15 mouse cellular contexts compared by ENCODE assay signal in the genomic region with DNA sequence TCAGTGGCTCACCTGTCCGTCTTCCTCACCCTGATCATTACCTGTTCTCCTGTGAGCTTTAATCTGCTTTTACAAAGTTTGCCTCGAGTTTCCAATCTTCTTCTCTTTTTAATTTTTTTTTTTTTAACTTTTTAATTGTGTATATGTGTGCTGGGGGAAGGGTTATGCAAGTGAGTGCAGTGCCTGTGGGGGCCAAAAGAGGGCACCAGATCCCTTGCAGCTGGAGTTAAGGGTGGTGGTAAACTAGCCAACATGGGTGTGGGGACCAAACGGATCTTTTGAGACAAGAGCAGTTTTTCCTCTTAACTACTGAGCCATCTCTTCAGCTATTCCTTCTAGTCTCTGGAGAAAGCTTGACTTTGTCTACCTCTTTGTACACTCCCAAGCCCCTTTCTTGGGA. TPM values are rescaled to one million over a fixed set of nuclear protein-coding genes. Genes with fewer than 3 reads are reported as not detected.
DNase-seq lines count a peak whose midpoint lies in the region; ATAC-seq and TF ChIP-seq lines count a peak whose summit lies in the region.
"Had no signal": no experiment of that assay in that cellular context is flagged by ENCODE, and none has a peak within 500 bp of the region (broad histone marks: within the 10 kb centered on the region; RNA-seq: fewer than 3 reads in every experiment).

No protein-coding gene starts in this region.

- no peaks in the 10 kb centered on the region for H3K9me3 ChIP-seq in heart, postnatal 0 days (replicated peaks; ENCODE audit: control insufficient read depth, low read length)
- no peaks in the 10 kb centered on the region for H3K9me3 ChIP-seq in midbrain, postnatal 0 days (ENCODE audit: low read length)
- no peaks in the 10 kb centered on the region for H3K9me3 ChIP-seq in midbrain, embryonic 10.5 days (replicated peaks)
- H3K9me3 ChIP-seq in MEL (replicated peaks; ENCODE audit: insufficient read depth, low read length) = no peaks in the 10 kb centered on the region
- H3K9me3 ChIP-seq in heart, embryonic 11.5 days (replicated peaks; ENCODE audit: control insufficient read depth, low read length) = no peaks in the 10 kb centered on the region
- H3K9me3 ChIP-seq: forebrain, embryonic 13.5 days; liver, embryonic 15.5 days; stomach, embryonic 15.5 days had no signal

- peak; percentile 66 for TF ChIP-seq RAD21 in MEL (IDR thresholded peaks at IDR 0.05; ENCODE audit: low read depth, low read length)

- H3K79me2 ChIP-seq in MEL (ENCODE audit: control insufficient read depth, insufficient read depth, low read length, poor library complexity) = no peaks in the 10 kb centered on the region

- H3K4me3 ChIP-seq in heart, postnatal 0 days (ENCODE audit: low read depth, low read length) = no peak overlapping the region
- no peak overlapping the region for H3K4me3 ChIP-seq in midbrain, postnatal 0 days (ENCODE audit: low read depth, low read length)
- H3K4me3 ChIP-seq in midbrain, embryonic 10.5 days = no peak overlapping the region
- H3K4me3 ChIP-seq in MEL (ENCODE audit: control insufficient read depth in 1 of 2, insufficient read depth in 1 of 2, low read depth in 2 of 2, low read length in 2 of 2) = no peak overlapping the region
- no peak overlapping the region for H3K4me3 ChIP-seq in heart, embryonic 11.5 days (ENCODE audit: low read depth, low read length)
- H3K4me3 ChIP-seq: forebrain, embryonic 13.5 days; liver, embryonic 15.5 days; stomach, embryonic 15.5 days had no signal

- no peak for TF ChIP-seq POLR2A in MEL (IDR thresholded peaks at IDR 0.05; ENCODE audit: control insufficient read depth in 1 of 2, insufficient read depth in 1 of 2, low read depth in 1 of 2, low read length in 2 of 2, poor library complexity in 1 of 2)

- WGBS in heart, postnatal 0 days = 70% methylated on average over 3 of the region's 3 CpGs
- WGBS in midbrain, postnatal 0 days = 73% methylated on average over 3 of the region's 3 CpGs
- 72% methylated on average over 3 of the region's 3 CpGs for WGBS in midbrain, embryonic 10.5 days
- WGBS in heart, embryonic 11.5 days (ENCODE audit: insufficient replicate concordance) = 74% methylated on average over 3 of the region's 3 CpGs

- ATAC-seq in heart, postnatal 0 days (ENCODE audit: insufficient read depth, low read depth) = no peak
- ATAC-seq in midbrain, postnatal 0 days (ENCODE audit: low FRiP score) = no peak
- ATAC-seq in heart, embryonic 11.5 days (replicated peaks; ENCODE audit: insufficient number of reproducible peaks, low FRiP score, low TSS enrichment) = no peak
- ATAC-seq: forebrain, embryonic 13.5 days; midbrain, embryonic 16.5 days had no signal

- no peaks in the 10 kb centered on the region for H3K27me3 ChIP-seq in heart, postnatal 0 days (ENCODE audit: control insufficient read depth, insufficient read depth, low read length)
- no peaks in the 10 kb centered on the region for H3K27me3 ChIP-seq in midbrain, postnatal 0 days (ENCODE audit: insufficient read depth, low read length)
- no peaks in the 10 kb centered on the region for H3K27me3 ChIP-seq in midbrain, embryonic 10.5 days (ENCODE audit: low read depth, poor library complexity, severe bottlenecking)
- H3K27me3 ChIP-seq in MEL (ENCODE audit: control insufficient read depth in 1 of 2, insufficient read depth in 2 of 2, low read length in 2 of 2) = no peaks in the 10 kb centered on the region
- H3K27me3 ChIP-seq in splenic B cell, adult 2 months (ENCODE audit: control insufficient read depth, insufficient read depth, low read length, poor library complexity, severe bottlenecking) = no peaks in the 10 kb centered on the region
- H3K27me3 ChIP-seq in heart, embryonic 11.5 days (ENCODE audit: control insufficient read depth, insufficient read depth, low read length) = no peaks in the 10 kb centered on the region
- H3K27me3 ChIP-seq: forebrain, embryonic 13.5 days; liver, embryonic 15.5 days; stomach, embryonic 15.5 days had no signal

- no peak overlapping the region for H3K27ac ChIP-seq in heart, postnatal 0 days (ENCODE audit: low read depth)
- H3K27ac ChIP-seq in midbrain, postnatal 0 days (ENCODE audit: low read depth, low read length) = no peak overlapping the region
- H3K27ac ChIP-seq in midbrain, embryonic 10.5 days (replicated peaks) = no peak overlapping the region
- H3K27ac ChIP-seq in MEL (ENCODE audit: control insufficient read depth, low read depth, low read length) = no peak overlapping the region
- H3K27ac ChIP-seq in heart, embryonic 11.5 days (ENCODE audit: low read depth, low read length) = no peak overlapping the region
- H3K27ac ChIP-seq: forebrain, embryonic 13.5 days; liver, embryonic 15.5 days; stomach, embryonic 15.5 days had no signal

- no peaks in the 10 kb centered on the region for H3K4me1 ChIP-seq in heart, postnatal 0 days (ENCODE audit: control insufficient read depth, insufficient read depth)
- no peaks in the 10 kb centered on the region for H3K4me1 ChIP-seq in midbrain, postnatal 0 days (ENCODE audit: insufficient read depth, low read length)
- H3K4me1 ChIP-seq in midbrain, embryonic 10.5 days = no peaks in the 10 kb centered on the region
- H3K4me1 ChIP-seq in MEL (ENCODE audit: control insufficient read depth in 1 of 2, insufficient read depth in 2 of 2, low read length in 2 of 2) = no peaks in the 10 kb centered on the region
- H3K4me1 ChIP-seq in heart, embryonic 11.5 days (ENCODE audit: control insufficient read depth, insufficient read depth, low read length) = no peaks in the 10 kb centered on the region
- H3K4me1 ChIP-seq: forebrain, embryonic 13.5 days; liver, embryonic 15.5 days; stomach, embryonic 15.5 days had no signal

- TF ChIP-seq EP300 in heart, postnatal 0 days (IDR thresholded peaks at IDR 0.05; ENCODE audit: low read depth) = no peak
- no peak for TF ChIP-seq EP300 in MEL (IDR thresholded peaks at IDR 0.05; ENCODE audit: low read depth in 1 of 2, low read length in 2 of 2)

- H3K9ac ChIP-seq in heart, postnatal 0 days (replicated peaks; ENCODE audit: low read depth, low read length) = no peak overlapping the region
- H3K9ac ChIP-seq in midbrain, postnatal 0 days (replicated peaks; ENCODE audit: low read length, poor library complexity, severe bottlenecking) = no peak overlapping the region
- H3K9ac ChIP-seq in MEL (ENCODE audit: control insufficient read depth, low read depth, low read length, poor library complexity, severe bottlenecking) = no peak overlapping the region
- no peak overlapping the region for H3K9ac ChIP-seq in heart, embryonic 11.5 days (ENCODE audit: low read depth, low read length)
- H3K9ac ChIP-seq: forebrain, embryonic 13.5 days; liver, embryonic 15.5 days; stomach, embryonic 15.5 days had no signal

- no peak for DNase-seq in heart, postnatal 0 days (ENCODE audit: low spot score)
- DNase-seq in heart, adult 9 months (ENCODE audit: low spot score in 2 of 2) = no peak
- DNase-seq in midbrain, postnatal 0 days (ENCODE audit: low spot score) = no peak
- no peak for DNase-seq in midbrain, embryonic 10.5 days (ENCODE audit: low spot score)
- peak; percentile 65 for DNase-seq in MEL (ENCODE audit: low read depth, low spot score)
- peak; percentile 31 for DNase-seq in splenic B cell, adult 2 months (ENCODE audit: low read depth, low spot score)
- no peak for DNase-seq in embryo, embryonic 11 days
- DNase-seq: kidney, adult 11 months had no signal

- peak; percentile 46 for TF ChIP-seq CTCF in heart, postnatal 0 days (IDR thresholded peaks at IDR 0.05; ENCODE audit: low read depth)
- peak; percentile 48 for TF ChIP-seq CTCF in midbrain, postnatal 0 days (IDR thresholded peaks at IDR 0.05)
- peak; percentile 73 to 81 (median 73) for TF ChIP-seq CTCF in MEL (IDR thresholded peaks at IDR 0.05 in 2 of 3, conservative IDR thresholded peaks at IDR 0.05 in 1 of 3; ENCODE audit: control insufficient read depth in 1 of 3, insufficient read depth in 1 of 3, low read depth in 2 of 3, low read length in 3 of 3, poor library complexity in 1 of 3, severe bottlenecking in 1 of 3)

- H3K36me3 ChIP-seq in heart, postnatal 0 days (replicated peaks; ENCODE audit: control insufficient read depth, insufficient read depth, low read length) = peaks cover 82% of the 10 kb centered on the region
- peaks cover 49% of the 10 kb centered on the region for H3K36me3 ChIP-seq in midbrain, postnatal 0 days (ENCODE audit: insufficient read depth, low read length)
- H3K36me3 ChIP-seq in midbrain, embryonic 10.5 days = peaks cover 69% of the 10 kb centered on the region
- peaks cover 0 to 12% of the 10 kb centered on the region in 2 experiments; a peak in 2 of 4 replicates for H3K36me3 ChIP-seq in MEL (ENCODE audit: control insufficient read depth in 1 of 2, insufficient read depth in 2 of 2, low read length in 2 of 2)
- peaks cover 18% of the 10 kb centered on the region for H3K36me3 ChIP-seq in splenic B cell, adult 2 months (ENCODE audit: control insufficient read depth, insufficient read depth, low read length, poor library complexity, severe bottlenecking)
- H3K36me3 ChIP-seq in heart, embryonic 11.5 days (ENCODE audit: control insufficient read depth, insufficient read depth, low read length) = peaks cover 12% of the 10 kb centered on the region

- H3K4me2 ChIP-seq in heart, postnatal 0 days (ENCODE audit: low read depth, low read length) = no peak overlapping the region
- H3K4me2 ChIP-seq in midbrain, postnatal 0 days (ENCODE audit: low read depth, low read length, poor library complexity, severe bottlenecking) = no peak overlapping the region
- H3K4me2 ChIP-seq in heart, embryonic 11.5 days = no peak overlapping the region
- H3K4me2 ChIP-seq: forebrain, embryonic 13.5 days; liver, embryonic 15.5 days; stomach, embryonic 15.5 days had no signal

RNA-seq across cellular contexts. Expression of gene Npff, which starts 3.2 kb away (rescaled TPM):
- total RNA-seq in heart, postnatal 0 days (2014; rRNA removed; ENCODE audit: low replicate concordance) = 0.84 TPM in 1 of 2 replicates, not detected in the other
- polyA plus RNA-seq in heart, postnatal 0 days (2015; fragmentation: Nextera tagmentation; extraction: Ambion mirVana) = 0.89 and 1.1 TPM in 2 replicates
- total RNA-seq in midbrain, postnatal 0 days (2014; rRNA removed) = 2.6 and 2.7 TPM in 2 replicates
- polyA plus RNA-seq in midbrain, postnatal 0 days (2015; fragmentation: Nextera tagmentation; extraction: Ambion mirVana) = 0.99 and 1.3 TPM in 2 replicates
- polyA plus RNA-seq in midbrain, embryonic 10.5 days (2016; fragmentation: Nextera tagmentation; extraction: Ambion mirVana) = 2.0 and 2.9 TPM in 2 replicates
- total RNA-seq in MEL (2012; rRNA removed) = 0.85 and 1.8 TPM in 2 replicates
- 1 to 10 TPM in 1 of 2 experiments, not detected in 1; 5.5 TPM for polyA plus RNA-seq in MEL (2012; ENCODE audit: insufficient read depth in 1 of 2, insufficient read length in 2 of 2, low read depth in 1 of 2, low replicate concordance in 2 of 2, missing spikeins in 1 of 2)
- polyA plus RNA-seq in heart, embryonic 11.5 days (2014; fragmentation: Nextera tagmentation; extraction: Ambion mirVana) = 0.68 and 1.2 TPM in 2 replicates

RNA-seq across cellular contexts. Expression of gene Tarbp2, which starts 9.9 kb away (rescaled TPM):
- 73.7 and 74.9 TPM in 2 replicates for total RNA-seq in heart, postnatal 0 days (2014; rRNA removed; ENCODE audit: low replicate concordance)
- polyA plus RNA-seq in heart, postnatal 0 days (2015; fragmentation: Nextera tagmentation; extraction: Ambion mirVana) = 65.4 and 68.5 TPM in 2 replicates
- 78.4 and 96.9 TPM in 2 replicates for total RNA-seq in midbrain, postnatal 0 days (2014; rRNA removed)
- polyA plus RNA-seq in midbrain, postnatal 0 days (2015; fragmentation: Nextera tagmentation; extraction: Ambion mirVana) = 107 and 116 TPM in 2 replicates
- polyA plus RNA-seq in midbrain, embryonic 10.5 days (2016; fragmentation: Nextera tagmentation; extraction: Ambion mirVana) = 133 and 143 TPM in 2 replicates
- total RNA-seq in MEL (2012; rRNA removed) = 135 and 155 TPM in 2 replicates
- polyA plus RNA-seq in MEL (2012; ENCODE audit: insufficient read depth in 1 of 2, insufficient read length in 2 of 2, low read depth in 1 of 2, low replicate concordance in 2 of 2, missing spikeins in 1 of 2) = 100 to 1,000 TPM in 1 of 2 experiments, not detected in 1; 182 TPM
- 97.7 and 108 TPM in 2 replicates for polyA plus RNA-seq in heart, embryonic 11.5 days (2014; fragmentation: Nextera tagmentation; extraction: Ambion mirVana)

RNA-seq across cellular contexts. Expression of gene Map3k12, which starts 11.1 kb away (rescaled TPM):
- 4.7 and 6.1 TPM in 2 replicates for total RNA-seq in heart, postnatal 0 days (2014; rRNA removed; ENCODE audit: low replicate concordance)
- 4.1 and 4.6 TPM in 2 replicates for polyA plus RNA-seq in heart, postnatal 0 days (2015; fragmentation: Nextera tagmentation; extraction: Ambion mirVana)
- total RNA-seq in midbrain, postnatal 0 days (2014; rRNA removed) = 73.3 and 82.1 TPM in 2 replicates
- 49.7 and 50.1 TPM in 2 replicates for polyA plus RNA-seq in midbrain, postnatal 0 days (2015; fragmentation: Nextera tagmentation; extraction: Ambion mirVana)
- 23.4 and 31.8 TPM in 2 replicates for polyA plus RNA-seq in midbrain, embryonic 10.5 days (2016; fragmentation: Nextera tagmentation; extraction: Ambion mirVana)
- total RNA-seq in MEL (2012; rRNA removed) = 1.7 and 2.0 TPM in 2 replicates
- 1 to 10 TPM in 1 of 2 experiments, not detected in 1; 2.8 TPM for polyA plus RNA-seq in MEL (2012; ENCODE audit: insufficient read depth in 1 of 2, insufficient read length in 2 of 2, low read depth in 1 of 2, low replicate concordance in 2 of 2, missing spikeins in 1 of 2)
- 10.0 and 10.9 TPM in 2 replicates for polyA plus RNA-seq in heart, embryonic 11.5 days (2014; fragmentation: Nextera tagmentation; extraction: Ambion mirVana)

RNA-seq across cellular contexts. Expression of gene Gm10337, which starts 24.4 kb away (rescaled TPM):
- not detected in 2 replicates for total RNA-seq in heart, postnatal 0 days (2014; rRNA removed; ENCODE audit: low replicate concordance)
- not detected in 2 replicates for polyA plus RNA-seq in heart, postnatal 0 days (2015; fragmentation: Nextera tagmentation; extraction: Ambion mirVana)
- total RNA-seq in midbrain, postnatal 0 days (2014; rRNA removed) = not detected in 2 replicates
- polyA plus RNA-seq in midbrain, postnatal 0 days (2015; fragmentation: Nextera tagmentation; extraction: Ambion mirVana) = 15.9 and 18.2 TPM in 2 replicates
- polyA plus RNA-seq in midbrain, embryonic 10.5 days (2016; fragmentation: Nextera tagmentation; extraction: Ambion mirVana) = 3.5 TPM in 1 of 2 replicates, not detected in the other
- total RNA-seq in MEL (2012; rRNA removed) = not detected in 2 replicates
- polyA plus RNA-seq in MEL (2012; ENCODE audit: insufficient read depth in 1 of 2, insufficient read length in 2 of 2, low read depth in 1 of 2, low replicate concordance in 2 of 2, missing spikeins in 1 of 2) = not detected
- polyA plus RNA-seq in heart, embryonic 11.5 days (2014; fragmentation: Nextera tagmentation; extraction: Ambion mirVana) = 2.7 TPM in 1 of 2 replicates, not detected in the other
- total RNA-seq: heart, adult 8-10 months; layer of hippocampus, postnatal 10 days had no signal
- polyA plus RNA-seq: liver, embryonic 15.5 days; midbrain, embryonic 16.5 days had no signal

RNA-seq across cellular contexts. Expression of gene Pcbp2, which starts 57.6 kb away (rescaled TPM):
- 180 and 221 TPM in 2 replicates for total RNA-seq in heart, postnatal 0 days (2014; rRNA removed; ENCODE audit: low replicate concordance)
- 118 and 121 TPM in 2 replicates for polyA plus RNA-seq in heart, postnatal 0 days (2015; fragmentation: Nextera tagmentation; extraction: Ambion mirVana)
- 150 and 181 TPM in 2 replicates for total RNA-seq in midbrain, postnatal 0 days (2014; rRNA removed)
- 90.3 and 103 TPM in 2 replicates for polyA plus RNA-seq in midbrain, postnatal 0 days (2015; fragmentation: Nextera tagmentation; extraction: Ambion mirVana)
- 194 and 201 TPM in 2 replicates for polyA plus RNA-seq in midbrain, embryonic 10.5 days (2016; fragmentation: Nextera tagmentation; extraction: Ambion mirVana)
- total RNA-seq in MEL (2012; rRNA removed) = 359 and 427 TPM in 2 replicates
- 1,000 to 10,000 TPM in 1 of 2 experiments, 100 to 1,000 TPM in 1; 977 to 2,091 TPM for polyA plus RNA-seq in MEL (2012; ENCODE audit: insufficient read depth in 1 of 2, insufficient read length in 2 of 2, low read depth in 1 of 2, low replicate concordance in 2 of 2, missing spikeins in 1 of 2)
- polyA plus RNA-seq in heart, embryonic 11.5 days (2014; fragmentation: Nextera tagmentation; extraction: Ambion mirVana) = 187 and 213 TPM in 2 replicates

Comparison
In these comparisons a context has a peak if more than half of its experiments do, and no peak if none do; other contexts are left out.
1. DNase-seq: peak in MEL (single experiment) and splenic B cell, adult 2 months (single experiment); none in heart, postnatal 0 days (single experiment), heart, adult 9 months (0 of 2), midbrain, postnatal 0 days (single experiment), midbrain, embryonic 10.5 days (single experiment) and embryo, embryonic 11 days (single experiment).
2. Peak in every context shown above with its lines, with median percentiles within 50 percentile points of each other: CTCF ChIP-seq.